Mouse (Mus musculus) kidney, adult 11 months (tissue): ENCODE measurements at regions not wholly inside any gene's neighbourhood (a gene's known extent, or its start where the extent isn't known, plus 50 kb on each side); places are given as distances from the start of the nearest gene placed in this dataset.
A peak's percentile ranks its signal among the peaks of the same experiment; 100 is the strongest.

ENCODE experiments used
- DNase-seq: peaks from one replicate; pipeline ENCODE4 v3.0.0; 2022

DNA sequence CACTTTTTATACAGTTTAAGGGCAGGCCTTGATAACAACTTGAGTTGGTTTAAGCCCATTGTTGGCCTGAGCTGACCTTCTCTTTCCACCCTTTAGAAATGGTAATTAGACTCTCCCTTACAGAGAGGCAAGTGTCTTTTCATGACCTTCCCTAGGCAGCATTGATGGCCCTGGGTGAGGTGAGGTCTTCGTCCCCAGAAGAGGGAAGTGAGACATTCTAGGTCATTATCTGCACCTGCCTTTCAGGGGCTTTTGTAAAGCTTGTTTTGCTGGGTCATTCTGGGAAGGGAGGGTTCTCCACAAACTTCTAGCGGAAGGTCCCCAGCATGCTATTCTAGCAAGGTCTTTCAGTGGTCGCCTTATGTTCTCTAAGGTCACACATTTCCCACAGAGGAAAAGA, 93.6 kb upstream of the Foxn2 start:
- DNase-seq: no peak

- DNase-seq: no peak
Observed at GRCm38 (mm10) chr17:88349825-88350460, 90.6 kb upstream of the Foxn2 start.

DNA sequence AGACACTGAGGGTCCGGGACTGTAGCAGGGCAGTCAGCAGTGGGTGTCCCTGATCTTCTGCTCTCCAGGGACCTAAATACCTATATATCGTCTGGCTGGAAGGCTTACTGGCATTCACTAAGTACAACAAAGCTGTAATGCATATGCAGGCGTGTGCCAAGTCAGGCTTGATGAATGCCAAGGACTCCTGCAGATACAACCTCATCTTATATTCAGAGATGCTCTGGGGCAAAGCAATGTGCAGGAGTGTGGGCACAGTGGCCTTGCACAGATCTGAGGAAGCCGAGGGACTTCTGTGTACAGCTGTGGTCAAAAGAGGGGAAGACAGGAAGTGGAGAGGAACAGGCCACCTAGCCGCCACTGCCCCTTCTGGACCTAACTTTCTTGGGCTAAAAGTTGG, 89.5 kb upstream of the Foxn2 start:
- no peak for DNase-seq

DNA sequence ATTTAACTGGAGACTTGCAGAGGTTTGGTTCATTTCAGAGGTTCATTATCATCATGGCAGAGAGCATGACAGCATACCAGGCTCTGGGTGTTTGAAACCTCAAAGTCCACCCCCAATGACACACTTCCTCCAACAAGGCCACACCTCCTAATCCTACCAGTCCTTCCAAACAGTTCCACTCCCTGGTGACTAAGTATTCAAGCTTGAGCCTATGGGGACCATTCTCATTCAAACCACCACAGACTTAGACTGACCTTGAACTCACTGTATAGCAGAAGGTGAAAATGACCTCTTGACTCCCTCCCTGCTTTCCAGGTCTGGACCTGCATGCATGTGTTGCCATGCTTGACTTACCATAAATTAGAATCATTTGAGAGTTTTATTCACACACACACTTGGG, 87.6 kb upstream of the Foxn2 start:
- no peak for DNase-seq

GRCm38 (mm10) chr17:88361161-88361560, 79.3 kb upstream of the Foxn2 start:
- no peak for DNase-seq

DNA sequence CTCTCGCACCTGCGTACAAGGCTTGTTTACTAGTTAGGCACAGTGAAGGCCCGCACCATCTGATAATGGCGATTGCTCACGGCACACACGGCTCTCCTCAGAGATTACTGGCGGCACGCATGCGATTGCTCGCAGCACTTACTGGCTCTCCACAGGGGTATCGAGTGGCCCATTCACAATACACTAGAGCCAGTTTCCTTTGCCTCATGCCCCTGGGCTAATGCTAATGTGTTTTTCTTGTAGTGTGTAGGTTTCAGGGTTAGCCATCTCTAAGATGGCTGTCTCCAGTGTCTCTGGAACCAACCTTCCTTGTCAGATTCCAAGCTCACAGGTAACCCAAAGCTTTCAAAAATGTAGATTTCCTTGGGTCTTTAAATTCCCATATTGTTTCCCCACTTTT, 78.1 kb upstream of the Foxn2 start:
- no peak for DNase-seq

DNA sequence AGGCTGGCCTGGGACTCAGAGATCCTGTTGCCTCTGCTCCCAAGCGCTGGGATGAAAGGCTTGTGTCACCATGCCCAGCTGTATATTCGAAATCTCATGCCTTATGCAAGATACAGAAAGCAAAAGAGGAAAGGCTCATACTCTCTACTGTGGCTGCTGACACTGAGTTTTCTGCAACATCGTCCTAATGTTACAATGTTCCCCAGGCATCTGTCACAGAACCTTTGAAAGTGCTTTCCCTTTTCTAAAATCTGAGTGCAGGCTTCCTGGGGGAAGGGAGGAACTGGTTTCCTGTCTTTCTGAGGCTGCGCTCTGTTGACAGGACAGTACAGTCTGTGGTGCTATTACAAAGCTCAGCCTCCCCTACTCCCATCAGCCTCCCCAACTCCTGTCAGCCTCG, 72.6 kb upstream of the Foxn2 start:
- no peak for DNase-seq

DNA sequence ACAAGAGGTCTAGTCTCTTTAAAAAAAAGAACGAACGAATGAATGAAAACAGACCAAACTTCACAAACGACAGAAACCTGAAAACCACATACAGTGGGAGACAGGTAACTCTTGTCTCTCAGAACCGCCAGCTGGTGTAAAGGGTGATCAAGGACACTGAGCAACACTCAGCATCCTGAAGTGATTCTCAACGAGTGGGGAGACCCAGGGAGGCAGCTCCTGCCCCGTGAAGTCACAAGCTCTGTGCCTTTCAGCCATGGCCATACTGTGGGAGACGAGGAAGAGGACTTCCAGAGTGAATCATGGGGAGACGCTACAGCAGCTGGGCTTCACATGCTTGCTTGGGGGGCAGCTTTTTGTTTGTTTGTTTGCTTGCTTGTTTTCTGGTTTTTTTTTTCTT, 70.5 kb upstream of the Foxn2 start:
- no peak for DNase-seq

GRCm38 (mm10) chr17:88370676-88371075, 69.8 kb upstream of the Foxn2 start:
- DNase-seq: peak; percentile 6

DNA sequence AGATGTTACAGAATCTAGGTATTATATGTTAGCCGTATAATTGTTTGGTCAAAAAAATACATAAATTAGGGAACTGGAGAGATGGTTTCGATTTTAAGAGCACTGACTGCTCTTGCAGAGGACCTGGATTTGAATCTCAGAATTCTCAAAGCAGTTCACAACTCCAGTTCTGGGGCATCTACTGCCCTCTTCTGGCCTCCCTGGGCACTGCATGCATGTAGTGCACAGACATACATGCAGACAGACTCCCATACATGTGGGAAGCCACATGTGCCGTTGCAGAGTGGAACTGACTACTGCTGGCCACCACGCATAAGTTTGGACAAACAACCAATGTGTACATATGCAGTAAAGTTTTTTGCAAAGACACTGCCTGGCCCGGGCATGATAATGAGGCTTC, 62.0 kb upstream of the Foxn2 start:
- DNase-seq: no peak

DNA sequence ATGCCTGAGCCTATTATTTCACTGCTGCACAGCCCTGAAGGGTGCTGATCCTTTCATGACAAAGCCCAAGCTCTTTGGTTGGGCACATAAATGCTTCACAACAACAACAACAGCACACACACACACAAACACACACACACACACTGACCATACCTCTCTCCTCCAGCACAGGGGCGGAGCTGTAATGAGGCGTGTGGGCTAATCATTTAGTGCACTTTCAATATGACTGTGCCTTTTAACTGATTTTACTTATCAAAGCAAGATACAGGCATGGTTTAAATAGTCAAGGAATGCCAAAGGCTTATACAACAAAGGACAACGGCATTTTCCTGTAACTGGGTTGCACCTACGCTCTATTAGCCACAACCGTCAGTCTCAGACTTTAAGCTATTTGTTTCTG, 61.1 kb upstream of the Foxn2 start:
- no peak for DNase-seq

DNA sequence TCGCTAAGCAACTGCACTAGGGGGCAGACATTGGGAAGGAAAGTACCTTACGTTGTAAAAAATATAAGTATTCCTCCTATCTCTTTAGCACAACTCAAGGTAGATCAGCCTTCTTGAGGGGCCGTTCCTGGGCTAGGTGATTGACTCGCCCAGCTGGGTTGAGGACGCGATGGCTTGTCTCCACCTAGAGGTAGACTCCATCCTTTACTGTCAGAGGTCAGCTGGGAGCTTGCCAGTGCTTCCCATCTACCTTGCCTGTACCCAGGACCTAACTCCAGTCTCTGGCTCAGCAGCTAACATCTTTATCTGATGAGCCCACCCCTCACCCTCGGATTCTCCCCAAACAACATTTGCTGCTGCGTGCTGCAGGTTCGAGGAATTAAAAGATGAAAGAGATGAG, 59.4 kb upstream of the Foxn2 start:
- no peak for DNase-seq

GRCm38 (mm10) chr17:88383447-88383846, 57.1 kb upstream of the Foxn2 start:
- no peak for DNase-seq

DNA sequence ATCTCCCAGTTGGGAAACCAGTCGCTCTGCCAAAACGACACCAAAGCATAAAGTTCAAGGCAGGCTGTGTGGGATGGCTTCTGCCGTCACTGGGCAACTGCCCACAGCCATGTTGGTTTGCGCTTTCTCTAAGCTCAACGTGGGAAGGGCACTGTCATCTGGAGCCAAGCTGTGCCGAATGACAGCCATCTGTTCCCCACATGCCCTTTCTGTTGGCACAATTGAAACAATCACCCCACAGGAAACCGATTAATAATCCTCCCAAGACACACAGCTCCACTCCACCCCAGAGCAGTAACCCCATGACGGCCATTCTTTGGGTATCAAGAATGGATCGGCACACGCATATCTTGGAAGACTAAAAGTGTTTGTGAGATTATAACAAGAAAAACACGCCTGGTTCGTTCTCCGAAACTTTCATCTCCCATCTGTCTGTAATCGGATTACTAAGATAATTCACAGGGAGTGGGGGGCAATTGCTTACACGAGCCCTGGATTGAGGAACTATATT, 52.0 kb upstream of the Foxn2 start:
- no peak for DNase-seq

- no peak for DNase-seq
Observed at GRCm38 (mm10) chr17:88389668-88390461, 50.6 kb upstream of the Foxn2 start.
